Mouse (Mus musculus): ENCODE measurements around the gene Kcnmb2. TPM values are rescaled to one million over a fixed set of nuclear protein-coding genes. Genes with fewer than 3 reads are reported as not detected.

Gene Kcnmb2
- polyA plus RNA-seq, 1 experiment from 2014 or later = 0.07 TPM

DNA sequence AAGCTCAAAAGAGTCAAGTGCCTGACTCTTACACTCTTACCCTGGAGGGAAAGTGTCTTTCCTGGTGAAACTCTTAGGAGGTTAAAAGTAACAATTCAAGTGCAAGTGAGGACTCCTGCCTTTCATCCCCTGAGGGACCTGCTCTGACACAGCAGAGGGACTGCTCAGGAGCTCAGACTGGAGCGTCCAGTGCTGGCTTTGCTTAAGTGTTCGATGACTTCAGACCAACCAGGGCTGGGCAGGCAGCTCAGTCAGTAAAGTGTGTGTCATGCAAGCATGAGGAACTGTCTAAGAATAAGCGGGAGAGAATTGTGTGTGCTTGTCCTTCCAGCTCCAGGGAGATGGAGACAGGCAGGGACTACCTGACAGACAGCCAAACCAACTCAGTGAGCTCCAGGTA, 9.4 kb downstream of the Kcnmb2 start:
- H3K9ac ChIP-seq (ENCODE audit: low read depth, low read length) = no peak overlapping the region
- 43% methylated on average over 3 of the region's 3 CpGs for WGBS (ENCODE audit: insufficient replicate concordance)
- H3K4me3 ChIP-seq (ENCODE audit: low read depth, low read length) = no peak overlapping the region
- H3K27ac ChIP-seq (ENCODE audit: low read length) = no peak overlapping the region
- no peaks in the 10 kb centered on the region for H3K9me3 ChIP-seq (replicated peaks; ENCODE audit: control insufficient read depth, low read length)
- H3K4me2 ChIP-seq (ENCODE audit: low read depth, low read length) = no peak overlapping the region
- no peaks in the 10 kb centered on the region for H3K36me3 ChIP-seq (ENCODE audit: control insufficient read depth, insufficient read depth)
- no peaks in the 10 kb centered on the region for H3K27me3 ChIP-seq (ENCODE audit: control insufficient read depth, insufficient read depth, low read depth, low read length)
- no peaks in the 10 kb centered on the region for H3K4me1 ChIP-seq (ENCODE audit: control insufficient read depth, low read depth, low read length)
- no peak for ATAC-seq (ENCODE audit: low read depth)

GRCm38 (mm10) chr3:31928544-31928943, 26.2 kb downstream of the Kcnmb2 start:
- Histone ChIP-seq H3K9me3 (replicated peaks; ENCODE audit: control insufficient read depth, low read length) (no peaks in the 10 kb centered on the region), H3K4me2 (ENCODE audit: low read depth, low read length) (no peak overlapping the region), H3K4me3 (ENCODE audit: low read depth, low read length) (no peak overlapping the region), H3K4me1 (ENCODE audit: control insufficient read depth, low read depth, low read length) (no peaks in the 10 kb centered on the region), H3K9ac (ENCODE audit: low read depth, low read length) (no peak overlapping the region), H3K27me3 (ENCODE audit: control insufficient read depth, insufficient read depth, low read depth, low read length) (no peaks in the 10 kb centered on the region), H3K27ac (ENCODE audit: low read length) (no peak overlapping the region), H3K36me3 (ENCODE audit: control insufficient read depth, insufficient read depth) (no peaks in the 10 kb centered on the region)
- WGBS (ENCODE audit: insufficient replicate concordance) = 67% methylated on average over 1 of the region's 1 CpGs
- no peak for ATAC-seq (ENCODE audit: low read depth)

GRCm38 (mm10) chr3:31934704-31935103, 32.4 kb downstream of the Kcnmb2 start:
- Histone ChIP-seq H3K9me3 (replicated peaks; ENCODE audit: control insufficient read depth, low read length) (no peaks in the 10 kb centered on the region), H3K4me3 (ENCODE audit: low read depth, low read length) (no peak overlapping the region), H3K27me3 (ENCODE audit: control insufficient read depth, insufficient read depth, low read depth, low read length) (no peaks in the 10 kb centered on the region), H3K4me1 (ENCODE audit: control insufficient read depth, low read depth, low read length) (no peaks in the 10 kb centered on the region), H3K36me3 (ENCODE audit: control insufficient read depth, insufficient read depth) (no peaks in the 10 kb centered on the region), H3K27ac (ENCODE audit: low read length) (no peak overlapping the region), H3K4me2 (ENCODE audit: low read depth, low read length) (no peak overlapping the region), H3K9ac (ENCODE audit: low read depth, low read length) (no peak overlapping the region)
- WGBS (ENCODE audit: insufficient replicate concordance) = 46% methylated on average over 1 of the region's 1 CpGs
- no peak for ATAC-seq (ENCODE audit: low read depth)

DNA sequence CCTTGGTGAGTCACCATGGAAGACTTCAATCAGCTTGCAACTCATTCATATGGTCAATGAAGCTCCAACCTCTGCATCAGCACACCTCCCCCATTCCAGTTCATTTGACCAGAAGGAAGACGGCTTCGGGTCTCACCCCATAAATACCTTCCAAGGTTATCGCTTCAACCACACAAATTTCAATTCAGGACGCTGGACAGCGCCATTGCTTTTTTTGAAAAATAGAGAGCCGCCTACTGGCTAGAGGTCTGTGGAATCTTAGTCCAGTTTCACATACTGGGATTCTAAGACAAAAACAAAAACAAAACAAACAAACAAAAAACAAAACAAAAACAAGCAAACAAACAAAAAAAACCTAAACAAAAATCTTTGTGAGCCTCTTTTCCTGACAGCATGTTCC, 39.2 kb downstream of the Kcnmb2 start:
- ATAC-seq (ENCODE audit: low read depth) = no peak
- H3K4me3 ChIP-seq (ENCODE audit: low read depth, low read length) = no peak overlapping the region
- no peak overlapping the region for H3K27ac ChIP-seq (ENCODE audit: low read length)
- no peak overlapping the region for H3K9ac ChIP-seq (ENCODE audit: low read depth, low read length)
- no peaks in the 10 kb centered on the region for H3K27me3 ChIP-seq (ENCODE audit: control insufficient read depth, insufficient read depth, low read depth, low read length)
- no peaks in the 10 kb centered on the region for H3K4me1 ChIP-seq (ENCODE audit: control insufficient read depth, low read depth, low read length)
- H3K9me3 ChIP-seq (replicated peaks; ENCODE audit: control insufficient read depth, low read length) = no peaks in the 10 kb centered on the region
- no peak overlapping the region for H3K4me2 ChIP-seq (ENCODE audit: low read depth, low read length)
- WGBS (ENCODE audit: insufficient replicate concordance) = 23% methylated on average over 6 of the region's 6 CpGs
- no peaks in the 10 kb centered on the region for H3K36me3 ChIP-seq (ENCODE audit: control insufficient read depth, insufficient read depth)

- Histone ChIP-seq H3K27me3 (ENCODE audit: control insufficient read depth, insufficient read depth, low read depth, low read length) (no peaks in the 10 kb centered on the region), H3K27ac (ENCODE audit: low read length) (no peak overlapping the region), H3K9ac (ENCODE audit: low read depth, low read length) (no peak overlapping the region), H3K36me3 (ENCODE audit: control insufficient read depth, insufficient read depth) (no peaks in the 10 kb centered on the region), H3K4me3 (ENCODE audit: low read depth, low read length) (no peak overlapping the region), H3K4me2 (ENCODE audit: low read depth, low read length) (no peak overlapping the region), H3K9me3 (replicated peaks; ENCODE audit: control insufficient read depth, low read length) (no peaks in the 10 kb centered on the region), H3K4me1 (ENCODE audit: control insufficient read depth, low read depth, low read length) (no peaks in the 10 kb centered on the region)
- no peak for ATAC-seq (ENCODE audit: low read depth)
- 69% methylated on average over 3 of the region's 3 CpGs for WGBS (ENCODE audit: insufficient replicate concordance)
These were observed 51.9 kb downstream of the Kcnmb2 start for GRCm38 (mm10) chr3:31954213-31954612.

DNA sequence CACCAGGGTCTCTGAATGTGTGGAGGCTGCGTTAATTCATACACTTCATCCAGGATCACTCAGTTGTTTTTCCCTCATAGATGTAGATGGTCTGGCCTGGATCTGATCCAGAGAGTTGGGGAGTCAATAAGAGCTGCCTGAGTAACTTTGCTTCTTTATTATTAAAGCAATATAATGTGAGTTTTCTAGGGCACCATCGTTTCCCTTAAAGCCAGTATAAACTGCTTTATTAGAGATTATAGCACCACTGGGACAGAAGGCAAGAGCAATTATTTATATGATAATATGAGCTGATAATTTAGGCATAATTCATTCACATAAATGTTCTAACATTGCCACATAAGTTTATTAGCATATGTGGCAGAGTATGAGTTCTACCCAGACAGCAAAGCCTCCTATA, 52.7 kb downstream of the Kcnmb2 start:
- no peak overlapping the region for H3K4me2 ChIP-seq (ENCODE audit: low read depth, low read length)
- no peak overlapping the region for H3K27ac ChIP-seq (ENCODE audit: low read length)
- no peaks in the 10 kb centered on the region for H3K9me3 ChIP-seq (replicated peaks; ENCODE audit: control insufficient read depth, low read length)
- no peak overlapping the region for H3K4me3 ChIP-seq (ENCODE audit: low read depth, low read length)
- no peak for ATAC-seq (ENCODE audit: low read depth)
- H3K27me3 ChIP-seq (ENCODE audit: control insufficient read depth, insufficient read depth, low read depth, low read length) = no peaks in the 10 kb centered on the region
- H3K9ac ChIP-seq (ENCODE audit: low read depth, low read length) = no peak overlapping the region
- no peaks in the 10 kb centered on the region for H3K36me3 ChIP-seq (ENCODE audit: control insufficient read depth, insufficient read depth)
- 55% methylated on average over 2 of the region's 2 CpGs for WGBS (ENCODE audit: insufficient replicate concordance)
- no peaks in the 10 kb centered on the region for H3K4me1 ChIP-seq (ENCODE audit: control insufficient read depth, low read depth, low read length)

- H3K4me3 ChIP-seq (ENCODE audit: low read depth, low read length) = no peak overlapping the region
- no peak overlapping the region for H3K9ac ChIP-seq (ENCODE audit: low read depth, low read length)
- H3K4me1 ChIP-seq (ENCODE audit: control insufficient read depth, low read depth, low read length) = no peaks in the 10 kb centered on the region
- no peak overlapping the region for H3K27ac ChIP-seq (ENCODE audit: low read length)
- H3K4me2 ChIP-seq (ENCODE audit: low read depth, low read length) = no peak overlapping the region
- H3K27me3 ChIP-seq (ENCODE audit: control insufficient read depth, insufficient read depth, low read depth, low read length) = no peaks in the 10 kb centered on the region
- ATAC-seq (ENCODE audit: low read depth) = no peak
- no peaks in the 10 kb centered on the region for H3K36me3 ChIP-seq (ENCODE audit: control insufficient read depth, insufficient read depth)
- 63% methylated on average over 5 of the region's 5 CpGs for WGBS (ENCODE audit: insufficient replicate concordance)
- H3K9me3 ChIP-seq (replicated peaks; ENCODE audit: control insufficient read depth, low read length) = no peaks in the 10 kb centered on the region
These were observed 57.5 kb downstream of the Kcnmb2 start for GRCm38 (mm10) chr3:31959821-31960220.

- Histone ChIP-seq H3K27ac (ENCODE audit: low read length) (no peak overlapping the region), H3K4me1 (ENCODE audit: control insufficient read depth, low read depth, low read length) (no peaks in the 10 kb centered on the region), H3K9ac (ENCODE audit: low read depth, low read length) (no peak overlapping the region), H3K4me2 (ENCODE audit: low read depth, low read length) (no peak overlapping the region), H3K4me3 (ENCODE audit: low read depth, low read length) (no peak overlapping the region), H3K36me3 (ENCODE audit: control insufficient read depth, insufficient read depth) (no peaks in the 10 kb centered on the region), H3K9me3 (replicated peaks; ENCODE audit: control insufficient read depth, low read length) (no peaks in the 10 kb centered on the region), H3K27me3 (ENCODE audit: control insufficient read depth, insufficient read depth, low read depth, low read length) (no peaks in the 10 kb centered on the region)
- WGBS (ENCODE audit: insufficient replicate concordance) = 46% methylated on average over 3 of the region's 3 CpGs
- ATAC-seq (ENCODE audit: low read depth) = no peak
These were observed 58.9 kb downstream of the Kcnmb2 start for GRCm38 (mm10) chr3:31961175-31961574.

DNA sequence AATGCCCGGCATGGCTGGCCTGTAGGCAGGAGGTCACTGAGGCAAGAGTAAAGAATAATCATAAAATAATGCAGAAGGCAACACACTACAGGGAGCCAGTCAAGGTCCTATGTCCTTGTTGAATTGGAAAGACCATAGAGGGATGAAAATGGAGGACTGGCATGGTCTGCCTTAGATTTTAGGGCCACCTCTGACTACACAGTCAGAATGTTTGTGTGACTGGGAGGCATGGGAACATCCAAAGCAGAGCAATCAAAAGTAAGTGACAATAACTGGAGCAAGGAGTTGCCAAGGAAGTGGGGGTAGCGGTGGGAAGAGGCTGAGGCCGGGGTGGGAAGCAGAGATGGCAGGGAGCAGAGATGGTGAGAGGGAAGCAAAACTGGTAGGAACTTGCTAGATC, 60.8 kb downstream of the Kcnmb2 start:
- Histone ChIP-seq H3K9me3 (replicated peaks; ENCODE audit: control insufficient read depth, low read length) (no peaks in the 10 kb centered on the region), H3K27me3 (ENCODE audit: control insufficient read depth, insufficient read depth, low read depth, low read length) (no peaks in the 10 kb centered on the region), H3K27ac (ENCODE audit: low read length) (no peak overlapping the region), H3K36me3 (ENCODE audit: control insufficient read depth, insufficient read depth) (no peaks in the 10 kb centered on the region), H3K4me1 (ENCODE audit: control insufficient read depth, low read depth, low read length) (no peaks in the 10 kb centered on the region), H3K4me3 (ENCODE audit: low read depth, low read length) (no peak overlapping the region), H3K9ac (ENCODE audit: low read depth, low read length) (no peak overlapping the region), H3K4me2 (ENCODE audit: low read depth, low read length) (no peak overlapping the region)
- ATAC-seq (ENCODE audit: low read depth) = no peak
- 63% methylated on average over 3 of the region's 3 CpGs for WGBS (ENCODE audit: insufficient replicate concordance)

- Histone ChIP-seq H3K4me1 (ENCODE audit: control insufficient read depth, low read depth, low read length) (no peaks in the 10 kb centered on the region), H3K27ac (ENCODE audit: low read length) (no peak overlapping the region), H3K4me3 (ENCODE audit: low read depth, low read length) (no peak overlapping the region), H3K4me2 (ENCODE audit: low read depth, low read length) (no peak overlapping the region), H3K27me3 (ENCODE audit: control insufficient read depth, insufficient read depth, low read depth, low read length) (no peaks in the 10 kb centered on the region), H3K36me3 (ENCODE audit: control insufficient read depth, insufficient read depth) (no peaks in the 10 kb centered on the region), H3K9ac (ENCODE audit: low read depth, low read length) (no peak overlapping the region), H3K9me3 (replicated peaks; ENCODE audit: control insufficient read depth, low read length) (no peaks in the 10 kb centered on the region)
- 23% methylated on average over 3 of the region's 3 CpGs for WGBS (ENCODE audit: insufficient replicate concordance)
- no peak for ATAC-seq (ENCODE audit: low read depth)
These were observed 77.4 kb downstream of the Kcnmb2 start for GRCm38 (mm10) chr3:31979661-31980060.

Data from liver, embryonic 16.5 days (tissue).